Mouse (Mus musculus) kidney, embryonic 14.5 days (tissue): ENCODE data around the gene Psen2. TPM values are rescaled to one million over a fixed set of nuclear protein-coding genes. Genes with fewer than 3 reads are reported as not detected.

Experiments
- ATAC-seq: fragments of 200-750 bp; cut with Nextera tagmentation; 2 replicates; pipeline ENCODE4 v1.8.0; 2017; ENCODE audit warnings: moderate number of reproducible peaks, mild to moderate bottlenecking, moderate TSS enrichment, moderate library complexity; ENCODE audit not compliant: low FRiP score, low TSS enrichment
- H3K27ac ChIP-seq: fragments of 300-500 bp; sonication (generic); 2 replicates; pipeline ENCODE4 v1.5.1; 2014; ENCODE audit warnings: low read depth, mild to moderate bottlenecking, low read length, moderate library complexity, mixed read lengths
- H3K27me3 ChIP-seq: fragments of 300-500 bp; sonication (generic); 2 replicates; pipeline ENCODE4 v1.6.1; 2014; ENCODE audit warnings: mild to moderate bottlenecking, low read length; ENCODE audit not compliant: control insufficient read depth, insufficient read depth
- H3K36me3 ChIP-seq: fragments of 300-500 bp; sonication (generic); 2 replicates; pipeline ENCODE4 v1.6.1; 2014; ENCODE audit warnings: low read length, mixed read lengths; ENCODE audit not compliant: control insufficient read depth, insufficient read depth
- H3K4me1 ChIP-seq: fragments of 300-500 bp; sonication (generic); 2 replicates; pipeline ENCODE4 v1.6.1; 2014; ENCODE audit warnings: low read length, mixed read lengths; ENCODE audit not compliant: control insufficient read depth, insufficient read depth
- H3K4me2 ChIP-seq: fragments of 300-500 bp; sonication (generic); replicated peaks from 2 replicates; pipeline ENCODE4 v1.6.1; 2014; ENCODE audit warnings: low read depth, mild to moderate bottlenecking, low read length
- H3K4me3 ChIP-seq: fragments of 300-500 bp; sonication (generic); 2 replicates; pipeline ENCODE4 v1.5.1; 2014; ENCODE audit warnings: mild to moderate bottlenecking, low read length
- H3K9ac ChIP-seq: fragments of 300-500 bp; sonication (generic); 2 replicates; pipeline ENCODE4 v1.6.1; 2014; ENCODE audit warnings: low read depth, mild to moderate bottlenecking, low read length, moderate library complexity
- H3K9me3 ChIP-seq: fragments of 300-500 bp; sonication (generic); 2 replicates; pipeline ENCODE4 v1.6.1; 2016; ENCODE audit warnings: low read length; ENCODE audit not compliant: control insufficient read depth
- WGBS: fragments of 180-500 bp; shearing (Covaris S2); extraction: QIAGEN DNeasy Blood & Tissue Kit; methylation state at CpG from one replicate; pipeline ENCODE4 v1.1.7; 2014; 5-methylcytosine and 5-hydroxymethylcytosine counted together
- polyA plus RNA-seq: library from polyadenylated mRNA; unstranded; fragments of >200 nt; fragmentation: Nextera tagmentation; extraction: Ambion mirVana; gene quantifications from 2 replicates; pipeline ENCODE4 v1.2.1, GENCODE M21; 2014

Gene Psen2
- 15.4 and 17.1 TPM in 2 replicates for polyA plus RNA-seq

DNA sequence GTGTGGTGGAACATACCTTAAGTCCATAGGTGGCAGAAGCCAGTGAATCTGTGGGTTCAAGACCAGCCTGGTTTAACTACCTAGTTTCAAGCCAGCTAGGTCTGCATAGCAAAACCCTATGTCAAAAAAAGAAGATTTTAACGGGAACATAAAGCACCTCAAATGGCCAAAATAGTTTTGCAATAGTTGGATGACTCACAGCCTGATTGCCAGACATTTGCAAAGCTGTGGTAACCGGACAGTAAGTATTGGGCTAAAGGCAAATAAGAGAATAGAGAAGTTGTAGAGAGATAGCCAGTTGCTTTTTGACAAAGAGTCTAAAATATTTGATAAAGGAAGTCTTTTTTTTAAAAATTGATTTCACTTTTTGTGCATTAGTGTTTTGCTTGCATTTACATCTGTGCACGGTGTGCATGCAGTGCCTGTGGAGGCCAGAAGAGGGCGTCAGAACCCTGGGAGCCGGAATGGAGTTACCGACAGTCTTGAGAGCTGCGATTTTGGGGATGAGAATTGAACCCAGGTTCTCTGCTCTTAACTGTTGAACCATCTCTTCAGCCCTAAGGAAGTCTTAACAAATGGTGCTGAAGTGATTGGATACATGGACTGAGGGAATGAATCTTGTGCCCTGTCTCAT is at the start of gene Psen2:
TSS of gene Psen2 (minus strand) at position 75 of the 634 bp plus-strand sequence.
- no peak within 1 kb of the TSS for H3K9ac ChIP-seq
- no peak within 1 kb of the TSS for H3K27ac ChIP-seq
- no peak for ATAC-seq
- peaks cover 3% of the 10 kb centered on the region; the same call in 1 of the 2 replicates for H3K4me1 ChIP-seq
- no peaks in the 10 kb centered on the region for H3K27me3 ChIP-seq
- no peak within 1 kb of the TSS for H3K4me3 ChIP-seq
- H3K36me3 ChIP-seq: no peaks in the 10 kb centered on the region
- 26% methylated on average over 7 of the region's 7 CpGs for WGBS
- no peak within 1 kb of the TSS for H3K4me2 ChIP-seq
- no peaks in the 10 kb centered on the region for H3K9me3 ChIP-seq

DNA sequence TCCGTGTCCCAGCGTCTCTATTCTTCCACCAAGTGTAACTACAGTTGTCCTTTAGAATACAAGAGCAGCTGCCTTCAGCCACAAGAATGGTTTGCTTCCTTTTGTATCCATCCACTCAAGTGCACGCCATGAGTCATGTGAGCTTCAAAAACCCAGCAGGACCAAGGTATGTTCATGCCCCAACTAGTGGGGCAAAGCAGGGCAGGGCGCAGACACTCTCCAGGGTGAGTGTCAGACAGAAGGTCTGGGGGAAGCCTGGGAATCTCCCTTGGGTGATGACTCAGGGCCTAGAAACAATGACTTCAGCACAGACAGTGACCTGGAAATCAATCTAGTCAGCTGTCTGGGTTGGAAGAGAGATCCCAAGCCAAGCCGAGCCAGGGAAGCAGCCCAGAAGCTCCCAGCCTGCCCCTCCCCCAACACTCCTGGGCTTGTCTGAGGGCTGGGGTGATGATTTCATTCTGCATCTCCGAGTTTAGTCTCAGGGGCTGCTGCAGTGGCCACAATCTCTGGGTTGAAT is 49.6 kb upstream of the Psen2 start:
- Histone ChIP-seq H3K27ac (no peak overlapping the region), H3K9me3 (no peaks in the 10 kb centered on the region), H3K9ac (no peak overlapping the region), H3K27me3 (no peaks in the 10 kb centered on the region), H3K4me3 (no peak overlapping the region), H3K36me3 (no peaks in the 10 kb centered on the region), H3K4me2 (no peak overlapping the region), H3K4me1 (0 out of 2 replicates have a peak, but pooled peaks cover 7% of the 10 kb centered on the region)
- 53% methylated on average over 6 of the region's 6 CpGs for WGBS
- ATAC-seq: no peak

DNA sequence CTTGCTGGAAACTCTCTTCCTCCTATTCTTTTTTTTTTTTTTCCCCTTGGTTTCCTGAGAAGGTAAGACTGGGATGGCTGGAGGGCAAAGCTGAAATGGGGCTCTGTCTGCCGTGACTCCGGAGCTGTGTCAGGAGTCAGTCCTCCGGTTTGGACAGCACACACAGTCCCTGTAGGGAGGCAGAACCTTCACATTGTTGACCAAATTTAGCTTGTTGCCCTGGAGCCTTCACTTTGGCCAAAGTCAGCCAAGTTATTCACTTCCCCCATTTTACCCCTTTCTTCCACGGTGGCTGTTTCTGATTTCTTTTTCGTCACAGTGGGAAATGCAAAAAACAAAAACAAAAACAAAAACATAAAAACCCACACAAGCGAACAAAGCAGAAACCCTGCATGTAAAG is 49.0 kb upstream of the Psen2 start:
- Histone ChIP-seq H3K4me3 (no peak overlapping the region), H3K9ac (no peak overlapping the region), H3K36me3 (no peaks in the 10 kb centered on the region), H3K4me2 (no peak overlapping the region), H3K27ac (no peak overlapping the region), H3K4me1 (0 out of 2 replicates have a peak, but pooled peaks cover 7% of the 10 kb centered on the region), H3K27me3 (no peaks in the 10 kb centered on the region), H3K9me3 (no peaks in the 10 kb centered on the region)
- 68% methylated on average over 6 of the region's 6 CpGs for WGBS
- ATAC-seq: no peak

DNA sequence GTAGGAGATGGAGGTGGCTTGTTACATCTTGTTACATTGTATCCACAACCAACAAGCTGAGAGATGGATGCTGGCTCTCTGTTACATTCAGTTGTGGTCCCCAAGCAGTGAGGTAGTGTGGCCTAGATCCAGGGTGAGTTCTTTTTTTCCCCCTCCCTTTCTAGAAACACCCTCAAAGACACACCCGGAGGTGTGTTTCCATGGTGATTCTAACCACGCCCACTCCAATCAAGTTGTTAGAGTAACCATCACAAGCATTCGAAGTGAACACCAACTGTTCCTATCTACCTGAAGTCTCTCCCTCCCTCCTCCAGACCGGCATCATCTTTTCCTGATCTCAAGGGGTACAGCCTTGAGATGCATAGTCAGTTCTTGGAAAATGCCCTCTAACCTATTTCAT is 45.7 kb upstream of the Psen2 start:
- H3K27ac ChIP-seq: no peak overlapping the region
- H3K9ac ChIP-seq: no peak overlapping the region
- WGBS: 55% methylated on average over 4 of the region's 4 CpGs
- no peak overlapping the region for H3K4me3 ChIP-seq
- H3K27me3 ChIP-seq: no peaks in the 10 kb centered on the region
- no peaks in the 10 kb centered on the region for H3K36me3 ChIP-seq
- no peak for ATAC-seq
- H3K9me3 ChIP-seq: no peaks in the 10 kb centered on the region
- H3K4me1 ChIP-seq: 0 out of 2 replicates have a peak, but pooled peaks cover 7% of the 10 kb centered on the region
- H3K4me2 ChIP-seq: no peak overlapping the region

DNA sequence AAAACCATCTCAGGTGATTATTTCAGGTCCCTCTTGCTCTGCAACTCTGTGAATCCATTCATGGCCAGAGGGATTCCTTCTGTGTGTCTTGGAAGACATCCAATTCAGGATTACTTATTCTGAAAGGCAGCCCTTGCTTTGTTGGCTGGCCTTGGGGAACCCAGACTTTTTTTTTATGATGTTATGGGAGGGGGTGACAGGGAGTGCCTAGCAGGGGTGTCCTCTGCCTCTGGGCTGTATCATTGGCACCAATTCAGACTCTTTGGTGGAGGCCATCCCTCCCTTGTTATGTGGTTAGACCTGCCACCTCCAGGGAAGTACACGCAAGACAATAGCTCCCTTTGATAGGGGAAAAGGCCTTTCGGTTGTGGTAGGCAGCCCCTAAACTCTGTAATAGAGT is 44.4 kb upstream of the Psen2 start:
- 60% methylated on average over 2 of the region's 2 CpGs for WGBS
- no peak overlapping the region for H3K4me2 ChIP-seq
- ATAC-seq: no peak

DNA sequence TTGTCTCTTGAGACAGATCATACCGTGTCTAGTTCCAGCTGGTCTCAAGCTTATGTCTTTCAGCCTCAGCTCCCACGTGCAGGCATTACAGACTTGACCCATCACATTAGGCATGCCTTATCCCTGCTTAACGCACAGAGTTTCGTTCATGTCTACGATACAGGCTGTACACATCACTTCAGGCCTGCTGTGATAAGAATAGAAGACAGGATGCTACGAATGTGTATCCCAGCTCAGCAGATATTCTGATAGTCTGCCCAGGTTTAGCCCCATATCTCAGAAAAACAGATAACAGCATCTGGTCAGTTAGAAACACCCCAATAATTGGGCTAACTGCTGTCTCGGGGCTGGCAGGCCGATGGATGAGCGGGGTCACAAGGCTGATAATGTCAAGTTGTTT is 43.7 kb upstream of the Psen2 start:
- Histone ChIP-seq H3K9ac (no peak overlapping the region), H3K36me3 (no peaks in the 10 kb centered on the region), H3K4me1 (no peaks in the 10 kb centered on the region), H3K27ac (no peak overlapping the region), H3K27me3 (no peaks in the 10 kb centered on the region), H3K9me3 (no peaks in the 10 kb centered on the region), H3K4me3 (no peak overlapping the region), H3K4me2 (no peak overlapping the region)
- WGBS: 70% methylated on average over 9 of the region's 9 CpGs
- ATAC-seq: no peak

More for the DNA sequence above, 44.4 kb upstream of the Psen2 start:
- Histone ChIP-seq H3K9me3 (no peaks in the 10 kb centered on the region), H3K4me3 (no peak overlapping the region), H3K27ac (no peak overlapping the region), H3K36me3 (no peaks in the 10 kb centered on the region), H3K9ac (no peak overlapping the region), H3K27me3 (no peaks in the 10 kb centered on the region), H3K4me1 (no peaks in the 10 kb centered on the region)

DNA sequence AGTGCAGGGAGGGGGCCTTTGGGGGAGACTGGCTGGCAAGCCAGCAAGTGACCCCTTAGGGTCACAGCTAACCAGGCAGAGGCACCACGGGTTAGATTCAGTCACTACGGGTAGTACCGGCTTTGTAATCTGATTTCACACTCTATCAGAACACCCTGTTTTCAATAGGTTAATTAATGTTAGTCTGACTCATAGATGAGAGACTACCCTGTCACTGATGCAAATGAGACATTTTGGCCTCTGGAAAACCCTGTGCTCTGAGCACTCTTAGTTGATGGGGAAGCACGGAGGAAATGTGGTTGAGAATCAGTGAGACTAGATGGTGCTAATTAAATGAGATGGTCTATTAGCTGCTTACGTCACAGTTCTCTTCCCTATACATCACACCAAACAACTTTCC is 40.4 kb upstream of the Psen2 start:
- no peaks in the 10 kb centered on the region for H3K36me3 ChIP-seq
- no peak overlapping the region for H3K27ac ChIP-seq
- no peaks in the 10 kb centered on the region for H3K4me1 ChIP-seq
- no peak overlapping the region for H3K4me2 ChIP-seq
- WGBS: 70% methylated on average over 5 of the region's 5 CpGs
- H3K9ac ChIP-seq: no peak overlapping the region
- no peaks in the 10 kb centered on the region for H3K9me3 ChIP-seq
- H3K4me3 ChIP-seq: no peak overlapping the region
- H3K27me3 ChIP-seq: no peaks in the 10 kb centered on the region
- no peak for ATAC-seq

DNA sequence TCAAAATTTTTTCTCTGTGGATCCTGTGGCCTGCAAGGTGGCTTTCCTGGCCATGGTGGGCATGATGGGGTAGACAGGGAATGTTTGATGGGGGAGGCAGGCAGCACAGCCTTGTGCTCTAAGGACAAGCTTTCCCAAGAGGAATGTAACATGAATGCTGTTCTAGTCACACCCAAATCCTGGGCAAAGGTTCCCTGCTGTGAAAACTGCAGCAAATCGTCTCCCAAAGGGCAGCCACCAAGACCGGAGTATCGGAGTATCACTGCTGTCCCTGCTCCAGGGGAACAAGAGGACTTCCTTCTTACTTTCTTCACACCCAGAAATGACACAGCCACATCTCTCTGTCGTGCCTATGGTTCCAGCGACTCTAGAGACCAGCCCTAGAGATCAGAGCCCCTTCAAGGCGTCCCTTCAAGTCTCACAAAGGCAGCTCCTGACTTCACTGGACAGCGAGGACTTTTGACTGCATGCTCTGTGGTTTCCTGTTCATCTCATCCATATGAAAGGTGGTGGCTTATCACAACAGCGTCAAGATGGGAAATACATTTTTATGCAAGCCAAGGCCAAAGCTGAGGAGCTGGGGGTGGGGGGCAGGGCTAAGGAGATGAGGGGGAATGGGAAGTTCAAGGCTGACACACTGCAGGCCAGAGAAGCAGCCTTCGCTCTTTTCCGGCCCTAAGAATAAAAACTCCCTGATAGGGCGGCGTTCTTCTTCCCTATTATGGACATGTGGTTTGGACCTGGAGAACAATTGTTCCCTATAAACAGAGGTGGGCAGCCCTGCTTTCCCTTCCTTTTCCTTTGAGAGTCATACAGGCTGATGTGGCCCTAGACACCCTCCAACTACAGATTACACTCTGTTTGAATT is 39.2 kb upstream of the Psen2 start:
- Histone ChIP-seq H3K9ac (no peak overlapping the region), H3K27ac (peak overlapping the region; percentile 19; the same call in 1 of the 2 replicates), H3K9me3 (no peaks in the 10 kb centered on the region), H3K4me3 (no peak overlapping the region), H3K4me1 (no peaks in the 10 kb centered on the region), H3K36me3 (no peaks in the 10 kb centered on the region), H3K4me2 (no peak overlapping the region), H3K27me3 (no peaks in the 10 kb centered on the region)
- ATAC-seq: no peak
- WGBS: 65% methylated on average over 12 of the region's 12 CpGs

DNA sequence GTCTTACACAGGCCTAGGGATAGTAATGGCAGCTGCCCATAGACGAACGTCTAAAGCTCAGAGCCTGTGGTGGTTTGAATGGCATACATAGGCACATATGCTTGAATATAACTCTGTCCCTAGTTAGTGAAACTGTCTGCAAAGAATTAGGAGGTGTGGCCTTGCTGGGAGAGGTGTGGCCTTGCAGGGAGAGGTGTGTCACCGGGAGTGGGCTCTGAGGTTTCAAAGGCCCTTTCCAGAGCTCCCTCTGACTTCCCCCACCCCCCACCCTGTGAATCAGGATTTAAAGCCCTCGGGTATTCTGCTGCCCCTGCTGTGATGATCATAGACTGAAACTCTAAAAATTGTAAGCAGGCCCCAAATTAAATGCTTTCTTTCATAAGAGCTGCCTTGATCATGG is 37.8 kb upstream of the Psen2 start:
- no peaks in the 10 kb centered on the region for H3K4me1 ChIP-seq
- no peaks in the 10 kb centered on the region for H3K27me3 ChIP-seq
- ATAC-seq: no peak
- no peak overlapping the region for H3K9ac ChIP-seq
- H3K4me2 ChIP-seq: no peak overlapping the region
- no peaks in the 10 kb centered on the region for H3K9me3 ChIP-seq
- WGBS: 52% methylated on average over 4 of the region's 4 CpGs
- H3K4me3 ChIP-seq: no peak overlapping the region
- no peaks in the 10 kb centered on the region for H3K36me3 ChIP-seq
- no peak overlapping the region for H3K27ac ChIP-seq
